Mouse (Mus musculus): ENCODE measurements around the gene Ripor1. TPM values are rescaled to one million over a fixed set of nuclear protein-coding genes. Genes with fewer than 3 reads are reported as not detected.

The Ripor1 gene
- total RNA-seq, 1 experiment from 2014 or later, result 6.2 TPM

Other genes starting within 250 kb of the Ripor1 start
- gene Plekhg4, start 232.0 kb upstream of the Ripor1 start, total RNA-seq (2017), result not detected in 2 replicates
- not detected in 2 replicates for gene Kctd19, start 191.8 kb upstream of the Ripor1 start, total RNA-seq (2017)
- not detected in 2 replicates for gene Lrrc36, start 191.7 kb upstream of the Ripor1 start, total RNA-seq (2017)
- gene Tppp3, start 133.7 kb upstream of the Ripor1 start, total RNA-seq (2017), result 4.9 and 9.3 TPM in 2 replicates
- gene Zdhhc1, start 108.4 kb upstream of the Ripor1 start, total RNA-seq (2017), result 0.47 and 0.86 TPM in 2 replicates
- gene Hsd11b2, start 86.5 kb upstream of the Ripor1 start, total RNA-seq (2017), result not detected in 2 replicates
- 71.1 and 86.3 TPM in 2 replicates for gene Atp6v0d1, start 39.2 kb upstream of the Ripor1 start, total RNA-seq (2017)
- 140 and 147 TPM in 2 replicates for gene Ctcf, start 31.3 kb downstream of the Ripor1 start, total RNA-seq (2017)
- gene Agrp, start 32.1 kb downstream of the Ripor1 start, total RNA-seq (2017), result not detected in 2 replicates
- 27.5 and 29.7 TPM in 2 replicates for gene Carmil2, start 81.0 kb downstream of the Ripor1 start, total RNA-seq (2017)
- 28.7 and 29.8 TPM in 2 replicates for gene Acd, start 95.8 kb downstream of the Ripor1 start, total RNA-seq (2017)
- 3.8 and 4.7 TPM in 2 replicates for gene Pard6a, start 95.9 kb downstream of the Ripor1 start, total RNA-seq (2017)
- gene 4933405L10Rik, start 102.4 kb downstream of the Ripor1 start, total RNA-seq (2017), result not detected in 2 replicates
- gene Enkd1, start 103.0 kb downstream of the Ripor1 start, total RNA-seq (2017), result 0.58 and 0.86 TPM in 2 replicates
- 1.6 and 3.6 TPM in 2 replicates for gene Gfod2, start 153.4 kb downstream of the Ripor1 start, total RNA-seq (2017)
- 16.9 and 17.2 TPM in 2 replicates for gene Ranbp10, start 222.1 kb downstream of the Ripor1 start, total RNA-seq (2017)
- 1.3 and 1.5 TPM in 2 replicates for gene Tsnaxip1, start 222.5 kb downstream of the Ripor1 start, total RNA-seq (2017)
- gene Cenpt, start 248.0 kb downstream of the Ripor1 start, total RNA-seq (2017), result 6.4 and 10.4 TPM in 2 replicates
- gene Thap11, start 249.9 kb downstream of the Ripor1 start, total RNA-seq (2017), result 16.3 and 16.6 TPM in 2 replicates